Mouse (Mus musculus) adrenal gland, adult 2 months (tissue): ENCODE measurements around the gene Gm20695. TPM values are rescaled to one million over a fixed set of nuclear protein-coding genes. Genes with fewer than 3 reads are reported as not detected.

Experiments
- DNase-seq: peaks from one replicate; pipeline ENCODE4 v3.0.0; 2021
- long read RNA-seq: library from polyadenylated mRNA; stranded (forward); transcript quantifications from one replicate; pipeline ENCODE4 v2.0.0, GENCODE M21; 2021
- polyA plus RNA-seq: library from polyadenylated mRNA; depleted of rRNA; stranded (reverse); fragments of >200 nt; gene quantifications from 2 replicates; pipeline ENCODE4 v1.2.3, GENCODE M21; 2012; rRNA removed
- total RNA-seq, 2 experiments: library from RNA; stranded (reverse); gene quantifications; 2 replicates each; pipeline ENCODE4 v1.2.3; 2021

Gm20695 gene
- total RNA-seq (under 1 TPM in 1 of 2 experiments, not detected in 1; 0.52 TPM), polyA plus RNA-seq (not detected in 2 replicates)
- long read RNA-seq, partial matches to known transcripts = 0 of 1 reads
- long read RNA-seq, other reads (novel, unspliced or antisense) = 1 of 1 reads

DNA sequence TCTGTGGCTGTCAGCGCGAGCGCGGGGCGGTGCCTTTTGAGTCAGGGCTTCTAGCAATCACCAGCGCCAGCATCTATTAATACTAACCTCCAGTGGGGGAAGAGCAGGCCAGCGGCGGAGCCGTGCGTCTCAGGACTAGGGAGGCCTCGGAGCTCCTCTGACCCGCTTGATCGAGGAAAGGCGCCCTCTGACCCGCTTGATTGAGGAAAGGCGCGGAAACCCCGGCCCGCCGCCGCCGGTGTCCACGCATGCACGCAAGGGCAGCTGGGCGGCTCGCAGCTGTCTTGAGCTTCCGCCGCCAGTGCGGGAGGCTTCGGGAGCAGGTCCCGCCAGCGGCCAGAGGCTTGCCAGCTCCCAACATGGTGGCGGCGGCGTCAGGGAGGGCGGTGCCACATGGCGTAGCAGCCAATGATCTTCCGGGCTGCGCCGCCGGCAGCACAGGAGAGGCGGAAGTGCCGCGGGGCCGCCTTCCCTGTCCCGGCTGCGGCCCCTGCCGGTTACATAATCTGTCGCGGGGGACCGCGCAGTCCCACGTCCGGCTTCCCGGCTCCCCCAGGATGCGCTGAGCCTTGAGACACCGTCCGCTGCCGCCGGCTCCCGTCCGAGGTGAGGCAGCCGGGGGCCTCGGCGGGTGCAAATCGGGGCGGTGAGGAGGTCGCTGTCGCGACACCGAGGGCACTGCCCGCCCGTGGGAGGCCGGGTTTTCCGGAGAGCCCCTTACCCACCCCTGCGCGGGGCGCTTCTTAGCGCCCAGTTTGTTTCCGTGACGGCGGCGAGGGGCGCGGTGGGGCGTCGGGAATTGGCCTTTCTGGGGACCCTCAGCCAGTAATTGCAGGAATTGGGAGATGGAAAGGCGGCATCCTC lies at the start of gene Gm20695, which contains the start of gene Zfp597:
Gene Gm20695 (plus strand): TSS at position 448 of the 864 bp plus-strand sequence.
Gene Zfp597 (minus strand): TSS at position 361 of the 864 bp plus-strand sequence.
- peak; percentile 98 for DNase-seq

DNA sequence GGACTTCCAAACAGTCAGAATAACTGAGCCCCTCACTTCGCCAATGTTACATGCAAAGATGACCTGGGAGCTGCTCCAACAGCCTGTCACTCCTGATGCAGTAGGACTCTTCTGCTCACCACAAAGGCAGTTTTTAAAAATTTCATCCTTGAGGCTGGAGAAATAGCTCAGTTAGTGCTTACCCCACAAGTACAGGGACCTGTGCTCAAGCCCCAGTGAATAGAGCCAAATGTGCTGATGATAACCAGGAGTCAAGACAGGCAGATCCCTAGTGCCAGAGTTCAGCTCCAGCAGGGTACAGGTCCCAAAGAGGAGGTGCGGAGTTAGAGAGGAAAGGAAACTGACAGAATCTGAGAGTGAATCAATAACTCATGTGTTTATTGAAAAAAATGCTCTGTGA lies 49.0 kb upstream of the Gm20695 start:
- no peak for DNase-seq

DNA sequence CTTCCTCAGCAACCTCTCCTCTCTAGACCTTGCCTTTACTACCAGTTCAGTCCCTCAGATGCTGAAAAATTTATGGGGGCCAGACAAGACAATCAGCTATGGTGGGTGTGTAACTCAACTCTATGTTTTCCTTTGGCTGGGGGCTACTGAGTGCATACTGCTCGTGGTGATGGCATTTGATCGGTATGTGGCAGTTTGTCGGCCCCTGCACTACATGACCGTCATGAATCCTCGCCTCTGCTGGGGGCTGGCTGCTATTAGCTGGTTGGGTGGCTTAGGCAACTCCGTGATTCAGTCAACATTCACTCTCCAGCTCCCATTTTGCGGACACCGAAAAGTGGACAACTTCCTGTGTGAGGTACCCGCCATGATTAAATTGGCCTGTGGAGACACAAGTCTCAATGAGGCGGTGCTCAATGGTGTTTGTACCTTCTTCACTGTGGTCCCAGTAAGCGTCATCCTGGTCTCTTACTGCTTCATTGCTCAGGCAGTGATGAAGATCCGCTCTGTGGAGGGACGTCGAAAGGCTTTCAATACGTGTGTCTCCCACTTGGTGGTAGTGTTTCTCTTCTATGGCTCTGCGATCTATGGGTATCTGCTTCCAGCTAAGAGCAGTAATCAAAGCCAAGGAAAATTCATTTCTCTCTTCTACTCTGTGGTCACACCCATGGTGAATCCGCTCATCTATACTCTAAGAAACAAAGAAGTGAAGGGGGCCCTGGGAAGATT lies 45.1 kb upstream of the Gm20695 start:
- peak; percentile 51 for DNase-seq

DNA sequence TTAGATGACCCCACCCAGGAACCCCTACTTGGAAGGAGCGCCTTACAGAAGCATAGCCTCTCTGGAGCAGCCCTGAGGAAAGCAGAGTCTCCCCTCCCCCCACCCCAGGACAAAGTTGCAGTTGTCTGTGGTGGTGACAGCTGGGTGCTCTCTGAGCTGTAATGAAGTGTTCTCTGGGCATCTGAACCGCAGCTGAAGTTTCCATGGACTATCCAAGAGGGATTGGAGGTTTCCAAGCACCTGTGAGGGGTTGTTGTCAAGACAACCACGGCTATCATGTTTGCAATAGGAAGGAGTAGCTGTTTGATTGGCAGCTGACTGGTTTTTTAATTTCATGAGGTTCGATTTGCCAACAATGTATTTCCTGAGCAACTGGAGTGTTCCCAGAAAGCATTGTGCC lies 41.5 kb upstream of the Gm20695 start:
- DNase-seq = no peak

DNA sequence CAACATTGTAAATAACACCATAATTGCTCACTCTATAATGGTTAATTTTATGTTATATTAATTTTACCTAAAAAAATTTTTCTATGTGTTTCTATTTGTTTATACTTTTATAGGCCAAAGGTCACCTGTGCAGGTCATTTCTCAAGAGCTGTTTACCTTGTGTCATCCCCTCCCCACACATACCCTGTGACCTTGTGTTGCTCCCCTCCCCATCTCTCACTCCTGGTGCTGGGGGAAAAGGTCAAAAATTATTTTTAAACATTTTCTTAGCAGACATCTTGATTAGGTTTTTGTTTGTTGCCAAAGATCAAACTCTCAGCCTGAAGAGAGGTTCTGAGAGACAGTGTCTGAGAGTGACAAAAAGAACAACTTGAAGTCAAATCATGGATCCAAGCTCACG lies 40.7 kb upstream of the Gm20695 start:
- DNase-seq = no peak

DNA sequence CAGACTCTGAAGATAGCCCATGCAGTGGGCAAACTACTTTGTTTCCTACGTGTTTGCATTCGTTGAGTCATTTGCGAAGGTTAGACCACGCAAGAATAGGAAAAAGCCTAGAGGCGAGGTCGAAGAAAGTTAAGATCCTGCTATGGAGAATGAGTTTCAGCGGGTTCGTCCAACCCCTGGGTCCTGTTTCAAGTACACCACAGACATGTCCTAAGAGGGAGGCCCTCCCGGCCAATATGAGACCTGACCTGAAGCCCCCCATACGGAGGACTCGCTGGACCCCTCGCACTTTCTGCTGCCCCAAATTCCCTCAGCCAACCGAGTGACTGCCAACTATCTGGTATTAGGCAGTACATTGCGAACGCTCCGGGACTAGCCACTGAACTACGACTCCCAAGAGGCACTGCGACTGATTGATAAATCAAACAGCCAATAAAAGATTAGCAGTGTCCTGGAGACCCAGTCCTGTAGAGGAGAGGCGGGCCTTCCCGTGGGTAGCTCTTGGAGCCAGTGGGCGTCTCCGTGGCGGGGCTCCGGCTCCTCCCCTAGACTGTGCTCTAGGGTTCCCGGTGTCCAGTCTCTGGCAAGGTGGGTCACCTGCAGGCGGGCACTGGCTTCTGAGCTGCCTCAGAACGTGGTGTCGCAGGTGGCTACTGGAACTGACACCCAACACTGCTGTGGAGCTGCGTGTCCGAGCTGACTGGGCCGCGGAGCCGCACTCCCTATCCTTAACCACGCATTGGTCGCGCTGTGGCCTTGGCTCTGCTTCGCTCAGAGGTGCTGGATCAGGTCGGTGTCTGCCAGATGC lies 37.5 kb upstream of the Gm20695 start, which contains the start of gene Zfp174:
Gene Zfp174 (plus strand): TSS at position 558 of the 808 bp plus-strand sequence.
- peak; percentile 97 for DNase-seq

DNA sequence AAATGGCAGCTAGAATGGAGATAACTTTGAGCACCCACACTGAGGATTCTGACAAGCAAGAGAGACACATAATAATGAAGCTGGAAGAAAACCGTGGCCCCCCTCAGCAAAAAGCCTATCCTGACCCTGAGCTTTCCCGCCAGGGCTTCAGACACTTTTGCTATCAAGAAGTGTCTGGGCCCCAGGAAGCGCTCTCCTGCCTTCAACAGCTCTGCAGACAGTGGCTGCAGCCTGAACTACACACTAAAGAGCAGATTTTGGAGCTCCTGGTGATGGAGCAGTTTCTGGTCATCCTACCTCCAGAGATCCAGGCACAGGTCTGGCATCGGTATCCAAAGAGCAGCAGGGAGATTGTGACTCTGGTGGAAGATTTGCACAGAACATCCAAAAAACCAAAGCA lies 36.6 kb upstream of the Gm20695 start:
- DNase-seq = no peak

DNA sequence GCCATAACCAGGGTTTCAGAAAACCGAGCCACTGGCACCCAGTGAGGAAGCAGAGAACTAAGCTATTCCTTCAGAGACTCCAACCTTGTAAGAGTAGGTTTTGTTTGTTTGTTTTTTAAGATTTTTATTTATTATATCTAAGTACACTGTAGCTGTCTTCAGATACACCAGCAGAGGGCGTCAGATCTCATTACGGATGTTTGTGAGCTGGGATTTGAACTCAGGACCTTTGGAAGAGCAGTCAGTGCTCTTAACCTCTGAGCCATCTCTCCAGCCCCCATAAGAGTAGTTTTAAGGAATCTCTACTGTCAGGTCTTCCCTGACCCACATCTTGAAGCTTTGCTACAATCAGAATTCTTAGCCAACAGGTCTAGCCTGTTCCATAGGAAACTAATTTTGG lies 36.0 kb upstream of the Gm20695 start:
- DNase-seq = no peak

DNA sequence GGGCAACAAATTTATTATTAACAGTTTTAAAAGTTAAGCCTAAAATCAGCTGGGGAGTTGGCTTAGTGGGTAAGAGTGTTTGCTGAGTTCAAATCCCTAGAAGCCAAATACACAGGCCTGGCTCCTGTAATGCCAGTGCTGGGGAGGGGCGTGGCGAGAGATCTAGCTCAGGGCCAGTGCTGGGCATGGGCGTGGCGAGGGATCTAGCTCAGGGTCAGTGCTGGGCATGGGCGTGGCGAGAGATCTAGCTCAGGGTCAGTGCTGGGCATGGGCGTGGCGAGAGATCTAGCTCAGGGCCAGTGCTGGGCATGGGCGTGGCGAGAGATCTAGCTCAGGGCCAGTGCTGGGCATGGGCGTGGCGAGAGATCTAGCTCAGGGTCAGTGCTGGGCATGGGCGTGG lies 33.1 kb upstream of the Gm20695 start:
- DNase-seq = peak; percentile 89

DNA sequence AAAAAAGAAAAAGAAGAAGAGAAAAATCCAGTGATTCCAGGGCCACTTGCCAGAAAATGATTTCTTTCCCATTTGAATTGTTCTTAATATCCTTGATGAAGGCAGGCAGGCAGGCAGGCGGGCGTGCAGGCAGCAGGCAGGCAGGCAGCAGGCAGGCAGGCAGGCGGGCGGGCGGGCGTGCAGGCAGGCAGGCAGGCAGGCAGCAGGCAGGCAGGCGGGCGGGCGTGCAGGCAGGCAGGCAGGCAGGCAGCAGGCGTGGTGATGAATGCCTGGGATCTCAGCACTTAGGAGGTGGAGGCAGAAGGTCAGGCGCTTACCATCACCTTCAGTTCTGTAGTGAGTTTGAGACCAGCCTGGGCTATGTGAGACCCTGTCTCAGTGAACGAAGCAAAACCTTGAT lies 31.9 kb upstream of the Gm20695 start:
- DNase-seq = no peak

DNA sequence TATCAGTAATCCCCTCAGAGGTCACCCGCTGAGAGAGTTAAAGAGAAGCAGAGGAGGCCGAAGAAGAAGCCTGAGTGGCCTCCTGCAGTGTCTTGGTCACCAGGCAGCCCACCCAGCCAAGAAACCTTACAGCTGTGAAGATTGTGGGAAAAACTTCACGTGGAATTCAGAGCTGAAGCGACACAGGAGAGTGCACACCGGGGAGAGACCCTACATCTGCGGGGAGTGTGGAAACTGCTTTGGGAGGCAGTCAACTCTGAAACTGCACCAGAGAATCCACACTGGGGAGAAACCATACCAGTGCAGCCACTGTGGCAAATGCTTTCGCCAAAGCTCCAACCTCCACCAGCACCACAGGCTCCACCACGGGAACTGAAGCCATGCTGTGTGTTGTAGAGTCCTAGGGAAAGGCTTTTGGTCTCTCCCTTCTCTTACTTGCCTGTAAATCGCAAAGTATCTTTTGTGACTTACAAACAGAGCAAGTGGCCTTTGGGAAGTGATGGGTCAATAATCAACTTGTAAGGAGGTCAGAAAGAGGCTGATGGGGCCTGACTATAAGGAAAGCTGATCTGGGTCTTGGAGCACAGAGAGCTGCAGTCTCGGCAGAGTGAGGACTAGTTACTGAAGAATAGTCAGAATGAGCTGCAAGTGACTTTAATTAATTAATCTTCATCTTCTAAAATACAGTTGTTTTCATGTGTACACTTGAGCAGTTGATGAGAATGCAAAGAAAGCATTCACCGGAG lies 29.8 kb upstream of the Gm20695 start:
- no peak for DNase-seq

DNA sequence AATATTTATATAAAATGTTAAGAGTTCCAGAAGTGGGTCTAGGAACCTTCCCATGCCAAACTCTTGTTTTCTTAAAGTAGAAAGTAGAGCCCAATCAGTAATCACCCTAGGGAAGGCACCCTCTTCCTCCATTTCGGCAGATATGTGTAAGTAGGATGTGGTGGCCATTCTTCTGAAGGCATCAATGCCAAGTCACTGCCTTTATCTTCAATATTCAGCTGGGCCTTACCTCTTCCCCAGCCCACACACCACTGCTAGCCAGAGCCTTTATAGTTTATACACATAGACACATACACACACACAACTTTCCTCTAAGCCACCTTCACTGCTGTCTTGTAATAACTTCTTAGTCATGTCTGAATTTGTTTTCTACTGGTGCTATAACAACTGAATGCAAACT lies 28.7 kb upstream of the Gm20695 start:
- DNase-seq = no peak

DNA sequence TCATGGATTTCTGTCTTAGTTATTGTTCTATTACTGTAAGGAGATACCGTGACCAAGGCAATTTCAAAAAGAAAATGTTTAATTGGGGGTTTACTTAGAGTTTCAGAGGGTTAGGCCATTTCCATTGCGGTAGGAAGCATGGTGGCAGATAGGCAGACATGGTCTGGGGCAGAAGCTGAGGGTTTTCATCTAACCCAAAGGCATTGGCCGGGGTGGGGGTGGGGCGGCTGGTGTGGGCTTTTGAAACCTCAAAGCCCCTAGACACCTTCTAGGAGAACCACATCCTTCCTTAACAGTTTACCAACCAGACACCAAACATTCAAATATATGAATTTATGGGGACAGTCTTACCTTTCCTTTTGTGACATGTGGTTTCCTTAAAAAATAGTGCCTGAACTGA lies 25.2 kb upstream of the Gm20695 start:
- no peak for DNase-seq

DNA sequence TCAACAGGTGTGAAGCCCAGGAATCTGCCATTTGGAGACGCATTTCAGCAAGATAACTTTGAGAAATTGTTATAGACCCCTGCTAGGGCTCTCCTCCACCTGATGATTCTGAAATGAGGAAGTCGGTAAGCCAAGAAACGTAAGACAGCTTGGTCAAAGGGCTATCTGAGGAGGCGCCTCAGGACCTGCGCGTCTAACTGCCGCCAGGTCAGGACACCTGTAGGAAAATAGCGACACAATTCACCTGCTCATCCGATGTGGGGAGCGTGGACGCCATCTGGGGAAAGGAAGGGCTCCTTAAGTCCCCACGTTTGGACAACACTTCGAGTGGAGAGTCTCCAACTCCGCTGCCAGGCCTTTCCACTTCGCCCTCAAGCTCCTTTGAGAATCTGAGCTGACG lies 12.6 kb upstream of the Gm20695 start:
- no peak for DNase-seq

DNA sequence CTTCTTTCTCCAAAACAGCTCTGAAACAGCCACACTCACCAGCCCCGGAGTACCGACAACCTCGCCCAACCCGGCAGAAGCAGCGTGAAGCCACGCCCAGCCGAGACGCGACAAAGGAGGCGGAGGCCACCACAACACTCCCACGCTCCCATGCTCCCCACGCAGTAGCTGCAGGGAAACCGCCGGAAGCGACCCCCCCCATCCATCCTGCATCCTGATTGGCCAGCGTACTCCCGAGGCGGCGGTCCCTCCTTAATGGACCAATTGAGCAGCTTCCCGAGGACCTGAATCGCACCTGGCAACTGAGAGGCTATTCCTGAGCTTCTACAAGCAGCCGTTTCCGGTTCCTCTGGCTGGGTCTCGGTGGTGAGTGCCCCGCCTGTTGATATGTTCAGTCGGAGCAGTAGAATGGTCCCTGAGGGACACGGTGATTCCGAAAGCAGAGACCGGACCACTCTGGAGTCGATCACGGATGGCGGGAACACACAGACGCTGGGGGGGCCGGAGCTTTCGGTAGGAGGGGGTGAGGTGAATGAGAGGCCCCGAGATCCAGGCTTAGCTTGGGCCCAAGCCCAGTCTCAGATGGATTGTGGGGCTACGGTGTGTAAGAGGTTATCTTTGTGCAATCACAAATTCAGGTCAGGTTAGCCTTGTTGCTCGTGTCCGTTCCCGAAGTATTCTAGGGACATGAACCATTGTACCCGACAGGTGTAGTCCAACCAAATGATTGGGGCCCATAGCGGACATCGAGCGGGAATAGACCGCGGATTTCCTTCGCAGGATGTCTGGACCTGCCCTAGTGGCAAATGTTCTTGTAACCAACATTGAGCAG lies 12.0 kb upstream of the Gm20695 start, which contains the start of gene Naa60:
Gene Naa60 (plus strand): TSS at position 160 of the 832 bp plus-strand sequence.
- peak; percentile 96 for DNase-seq

DNA sequence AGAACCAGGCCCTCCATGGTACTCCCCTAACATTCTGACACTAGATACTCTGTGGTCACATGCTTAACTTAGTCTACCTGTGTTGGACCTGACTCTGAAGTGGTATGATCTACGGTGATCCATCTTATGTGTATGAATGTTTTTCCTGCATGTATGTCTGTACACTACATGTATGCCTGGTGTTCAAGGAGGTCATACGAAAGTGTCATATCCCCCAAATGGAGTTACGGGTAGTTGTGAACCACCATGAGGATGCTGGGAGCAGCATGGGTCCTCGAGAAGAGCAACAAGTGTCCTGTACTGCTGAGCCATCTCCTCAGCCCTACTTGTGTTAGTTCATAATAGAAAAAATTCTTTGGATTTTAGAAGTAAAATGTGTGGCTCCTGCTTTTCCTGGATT lies 8.1 kb upstream of the Gm20695 start:
- no peak for DNase-seq

DNA sequence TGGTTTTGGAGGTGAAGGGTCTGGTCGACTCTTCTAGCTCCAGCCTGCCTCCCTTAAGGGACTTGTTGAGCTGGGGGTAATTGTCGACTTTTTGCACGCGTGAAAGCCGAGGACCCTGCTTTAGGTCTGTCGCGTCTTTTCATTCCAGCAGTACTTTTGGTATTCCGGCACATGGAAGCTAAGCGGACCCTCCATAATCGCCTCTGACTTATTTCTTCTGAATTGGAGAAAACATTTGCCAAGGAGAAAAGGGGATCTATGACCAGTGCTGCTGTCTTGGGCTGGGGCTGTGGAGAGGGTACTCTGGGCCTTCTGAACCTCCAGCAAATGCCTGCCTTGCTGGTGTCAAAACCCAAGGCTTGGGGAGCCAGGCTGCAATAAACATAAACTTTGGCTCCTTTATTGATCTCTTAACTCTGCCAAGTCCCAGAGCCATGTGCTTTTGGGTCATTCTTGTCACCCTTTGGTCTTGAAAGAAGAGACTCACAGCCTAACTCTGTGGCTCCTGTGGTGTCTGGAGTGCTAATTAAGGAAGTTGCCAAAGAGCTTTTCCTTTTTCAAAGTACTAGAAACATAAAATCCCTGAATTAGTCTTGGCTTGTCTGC lies 720 bp downstream of the Gm20695 start:
- peak; percentile 40 for DNase-seq

DNA sequence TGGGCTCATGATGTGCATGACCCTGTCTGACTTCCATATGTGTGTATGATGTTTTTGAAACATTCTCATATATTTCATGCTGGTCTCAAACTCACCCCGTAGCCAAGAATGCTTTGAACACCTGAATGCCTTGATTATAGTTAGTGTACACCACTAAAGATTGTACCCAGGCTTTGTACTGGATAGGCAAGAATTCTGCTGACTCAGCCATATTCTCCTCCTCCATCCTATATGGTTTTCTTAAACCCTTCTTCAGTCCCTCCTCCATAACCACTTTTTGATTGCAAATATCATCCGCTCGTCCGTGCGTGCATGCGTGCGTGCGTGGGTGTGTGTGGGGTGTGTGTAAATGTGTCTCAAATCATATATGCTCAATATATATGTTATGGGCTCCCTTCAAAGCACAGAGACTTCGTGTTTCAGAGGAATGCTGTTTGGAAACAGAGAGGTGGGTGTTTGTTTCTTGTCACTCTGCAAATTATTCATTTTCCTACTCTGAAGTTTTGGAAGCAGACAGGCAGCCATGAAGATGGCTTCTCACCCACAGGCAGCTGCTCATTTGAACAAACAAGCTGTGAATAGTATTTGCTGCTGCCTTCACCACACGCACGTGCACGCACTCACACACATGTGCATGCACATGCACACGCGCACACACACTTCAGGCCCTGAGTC lies 7.3 kb downstream of the Gm20695 start:
- DNase-seq = no peak

DNA sequence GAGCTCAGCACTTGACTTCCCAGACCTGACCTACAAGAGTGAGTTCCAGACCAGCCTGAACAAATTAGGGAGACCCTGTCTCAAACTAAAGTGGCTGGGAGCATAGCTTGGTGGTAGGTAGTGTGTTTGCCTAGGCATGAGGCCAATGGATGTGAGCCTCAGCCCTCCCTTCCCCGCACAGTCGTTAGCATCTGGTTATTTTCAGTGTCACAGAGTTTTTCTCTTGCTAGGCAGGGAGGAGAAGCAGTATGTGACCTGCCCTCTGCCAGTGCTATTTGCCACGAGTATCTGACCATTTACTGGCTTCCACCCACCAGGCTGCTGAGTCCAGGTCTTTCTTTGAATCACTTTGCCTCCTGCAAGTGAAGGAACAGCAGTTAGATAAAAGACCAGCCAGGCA lies 9.3 kb downstream of the Gm20695 start:
- no peak for DNase-seq
